Mouse (Mus musculus): ENCODE measurements around the gene Dok1. TPM values are rescaled to one million over a fixed set of nuclear protein-coding genes. Genes with fewer than 3 reads are reported as not detected.

Gene Dok1
- polyA plus RNA-seq (2017; shearing (Covaris generic)) = 10 to 100 TPM; 26.3 to 47.2 TPM

GRCm38 (mm10) chr6:83033249-83034185 is at the start of gene Dok1, which contains the start of gene Loxl3:
TSS of gene Dok1 (minus strand) at chr6:83033471.
TSS of gene Loxl3 (plus strand) at chr6:83034173.
- peak; percentile 66 for ATAC-seq

- no peak for ATAC-seq
These were observed 46.9 kb upstream of the Dok1 start for GRCm38 (mm10) chr6:83080210-83080609.

GRCm38 (mm10) chr6:83078324-83078858 is 45.1 kb upstream of the Dok1 start:
- ATAC-seq = peak; percentile 33

- peak; percentile 95 for ATAC-seq
These were observed 44.5 kb upstream of the Dok1 start, which contains the start of gene Pcgf1 for GRCm38 (mm10) chr6:83077630-83078323. TSS of gene Pcgf1 (plus strand) at chr6:83077869.

GRCm38 (mm10) chr6:83074979-83075378 is 41.7 kb upstream of the Dok1 start:
- no peak for ATAC-seq

- ATAC-seq = no peak
These were observed 37.9 kb upstream of the Dok1 start for GRCm38 (mm10) chr6:83071220-83071619.

GRCm38 (mm10) chr6:83070311-83071219 is 37.3 kb upstream of the Dok1 start:
- no peak for ATAC-seq

GRCm38 (mm10) chr6:83070247-83070310 is 36.8 kb upstream of the Dok1 start, which contains the start of gene Tlx2:
TSS of gene Tlx2 (minus strand) at chr6:83070293.
- no peak for ATAC-seq

GRCm38 (mm10) chr6:83069488-83070246 is 36.4 kb upstream of the Dok1 start:
- ATAC-seq = no peak

- ATAC-seq = no peak
These were observed 35.6 kb upstream of the Dok1 start for GRCm38 (mm10) chr6:83068706-83069487.

- ATAC-seq = no peak
These were observed 35.0 kb upstream of the Dok1 start for GRCm38 (mm10) chr6:83068221-83068620.

- no peak for ATAC-seq
These were observed 33.2 kb upstream of the Dok1 start for GRCm38 (mm10) chr6:83066441-83066840.

GRCm38 (mm10) chr6:83065995-83066394 is 32.7 kb upstream of the Dok1 start:
- ATAC-seq = peak; percentile 41

- ATAC-seq = no peak
These were observed 25.5 kb upstream of the Dok1 start for GRCm38 (mm10) chr6:83058725-83059124.

- no peak for ATAC-seq
These were observed 24.5 kb upstream of the Dok1 start, which contains the start of gene Dqx1 for GRCm38 (mm10) chr6:83057790-83058189. TSS of gene Dqx1 (plus strand) at chr6:83057844.

GRCm38 (mm10) chr6:83054871-83055431 is 21.7 kb upstream of the Dok1 start, which contains the start of gene Htra2:
TSS of gene Htra2 (minus strand) at chr6:83055273.
- peak; percentile 7 for ATAC-seq

GRCm38 (mm10) chr6:83054074-83054851 is 21.0 kb upstream of the Dok1 start, which contains the start of gene Aup1:
TSS of gene Aup1 (plus strand) at chr6:83054521.
- ATAC-seq = peak; percentile 94

GRCm38 (mm10) chr6:83053136-83053960 is 20.1 kb upstream of the Dok1 start:
- peak; percentile 9 for ATAC-seq

GRCm38 (mm10) chr6:83049367-83049766 is 16.1 kb upstream of the Dok1 start:
- ATAC-seq = no peak

Measured in activated CD4-positive, CD25-positive, alpha-beta regulatory T cell, adult 4 months (primary cell).